Mouse (Mus musculus): ENCODE measurements at regions not wholly inside any gene's neighbourhood (a gene's known extent, or its start where the extent isn't known, plus 50 kb on each side); places are given as distances from the start of the nearest gene placed in this dataset.

GRCm38 (mm10) chr12:97973909-97974510 is 285.2 kb downstream of the Galc start:
- WGBS = 66% methylated on average over 10 of the region's 10 CpGs
- no peak overlapping the region for H3K4me3 ChIP-seq (ENCODE audit: low read depth, low read length)
- H3K9ac ChIP-seq (ENCODE audit: low read length) = no peak overlapping the region
- H3K27me3 ChIP-seq (ENCODE audit: control insufficient read depth, insufficient read depth, low read length) = no peaks in the 10 kb centered on the region
- H3K9me3 ChIP-seq (ENCODE audit: control insufficient read depth, low read length) = no peaks in the 10 kb centered on the region
- H3K4me2 ChIP-seq (ENCODE audit: low read depth, low read length, severe bottlenecking) = no peak overlapping the region
- no peaks in the 10 kb centered on the region for H3K4me1 ChIP-seq (replicated peaks; ENCODE audit: control insufficient read depth, insufficient read depth, low read length)
- DNase-seq (ENCODE audit: low spot score) = no peak
- no peak for ATAC-seq (replicated peaks; ENCODE audit: low FRiP score)
- H3K27ac ChIP-seq (ENCODE audit: low read depth, low read length) = no peak overlapping the region
- no peaks in the 10 kb centered on the region for H3K36me3 ChIP-seq (ENCODE audit: control insufficient read depth, insufficient read depth, low read length)

GRCm38 (mm10) chr12:97957201-97957600 is 302.1 kb downstream of the Galc start:
- no peak for DNase-seq (ENCODE audit: low spot score)
- H3K4me3 ChIP-seq (ENCODE audit: low read depth, low read length) = no peak overlapping the region
- H3K4me1 ChIP-seq (replicated peaks; ENCODE audit: control insufficient read depth, insufficient read depth, low read length) = no peaks in the 10 kb centered on the region
- H3K9me3 ChIP-seq (ENCODE audit: control insufficient read depth, low read length) = no peaks in the 10 kb centered on the region
- no peak for ATAC-seq (replicated peaks; ENCODE audit: low FRiP score)
- no peak overlapping the region for H3K9ac ChIP-seq (ENCODE audit: low read length)
- no peaks in the 10 kb centered on the region for H3K27me3 ChIP-seq (ENCODE audit: control insufficient read depth, insufficient read depth, low read length)
- no peak overlapping the region for H3K4me2 ChIP-seq (ENCODE audit: low read depth, low read length, severe bottlenecking)
- H3K27ac ChIP-seq (ENCODE audit: low read depth, low read length) = no peak overlapping the region
- no peaks in the 10 kb centered on the region for H3K36me3 ChIP-seq (ENCODE audit: control insufficient read depth, insufficient read depth, low read length)
- WGBS = 76% methylated on average over 4 of the region's 4 CpGs

- Histone ChIP-seq H3K9ac (ENCODE audit: low read length) (no peak overlapping the region), H3K27me3 (ENCODE audit: control insufficient read depth, insufficient read depth, low read length) (no peaks in the 10 kb centered on the region), H3K27ac (ENCODE audit: low read depth, low read length) (no peak overlapping the region), H3K4me3 (ENCODE audit: low read depth, low read length) (no peak overlapping the region), H3K4me1 (replicated peaks; ENCODE audit: control insufficient read depth, insufficient read depth, low read length) (no peaks in the 10 kb centered on the region), H3K36me3 (ENCODE audit: control insufficient read depth, insufficient read depth, low read length) (no peaks in the 10 kb centered on the region), H3K4me2 (ENCODE audit: low read depth, low read length, severe bottlenecking) (no peak overlapping the region), H3K9me3 (ENCODE audit: control insufficient read depth, low read length) (no peaks in the 10 kb centered on the region)
- WGBS = 95% methylated on average over 3 of the region's 3 CpGs
- DNase-seq (ENCODE audit: low spot score) (no peak), ATAC-seq (replicated peaks; ENCODE audit: low FRiP score) (no peak)
Observed at GRCm38 (mm10) chr12:97953336-97953735, 305.9 kb downstream of the Galc start.

DNA sequence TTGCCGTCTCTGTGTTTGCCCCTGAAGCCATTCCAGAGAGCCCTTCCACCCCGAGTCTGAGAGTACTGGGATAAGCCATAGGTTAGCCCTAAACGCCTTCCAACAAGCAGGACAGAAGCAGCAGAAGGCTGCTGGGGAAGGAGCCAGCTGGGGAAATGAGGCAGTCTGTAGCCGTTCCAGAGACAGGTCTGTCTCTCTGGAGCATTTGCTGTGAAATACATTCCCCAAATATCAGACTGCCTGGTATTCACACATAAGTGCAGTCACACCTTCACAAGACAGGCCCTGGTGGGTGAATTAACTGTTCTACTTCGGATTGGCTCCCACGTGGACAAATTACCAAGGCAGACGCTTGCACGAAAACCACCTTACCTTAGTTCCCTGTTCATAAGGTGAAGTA is 307.1 kb downstream of the Galc start:
- 84% methylated on average over 8 of the region's 8 CpGs for whole genome bisulfite sequencing
- no peaks in the 10 kb centered on the region for H3K9me3 ChIP-seq (ENCODE audit: control insufficient read depth, low read length)
- no peak overlapping the region for H3K4me3 ChIP-seq (ENCODE audit: low read depth, low read length)
- H3K4me1 ChIP-seq (replicated peaks; ENCODE audit: control insufficient read depth, insufficient read depth, low read length) = no peaks in the 10 kb centered on the region
- no peak overlapping the region for H3K4me2 ChIP-seq (ENCODE audit: low read depth, low read length, severe bottlenecking)
- no peak overlapping the region for H3K27ac ChIP-seq (ENCODE audit: low read depth, low read length)
- no peaks in the 10 kb centered on the region for H3K27me3 ChIP-seq (ENCODE audit: control insufficient read depth, insufficient read depth, low read length)
- H3K36me3 ChIP-seq (ENCODE audit: control insufficient read depth, insufficient read depth, low read length) = no peaks in the 10 kb centered on the region
- no peak for DNase-seq (ENCODE audit: low spot score)
- no peak overlapping the region for H3K9ac ChIP-seq (ENCODE audit: low read length)
- ATAC-seq (replicated peaks; ENCODE audit: low FRiP score) = no peak

DNA sequence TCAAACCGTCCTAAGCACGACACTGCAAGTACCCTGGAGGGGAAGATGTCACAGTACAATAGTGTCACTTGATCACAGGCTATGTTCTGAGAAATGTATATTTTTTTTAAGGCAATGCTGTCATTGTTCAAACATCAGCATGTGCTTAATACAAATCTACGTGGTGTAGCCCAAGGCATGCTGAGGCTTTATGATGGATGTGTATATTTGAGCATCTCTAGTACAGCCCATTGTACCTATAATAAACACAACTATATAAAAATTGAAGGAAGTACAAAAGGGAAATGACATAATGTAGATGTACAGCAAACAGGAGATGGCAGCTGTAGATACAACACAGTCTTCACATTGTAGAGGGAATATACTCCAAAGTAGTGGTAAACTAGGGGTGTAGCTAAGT is 309.2 kb downstream of the Galc start:
- no peak overlapping the region for H3K9ac ChIP-seq (ENCODE audit: low read length)
- H3K9me3 ChIP-seq (ENCODE audit: control insufficient read depth, low read length) = no peaks in the 10 kb centered on the region
- no peaks in the 10 kb centered on the region for H3K4me1 ChIP-seq (replicated peaks; ENCODE audit: control insufficient read depth, insufficient read depth, low read length)
- no peak for DNase-seq (ENCODE audit: low spot score)
- H3K4me2 ChIP-seq (ENCODE audit: low read depth, low read length, severe bottlenecking) = no peak overlapping the region
- H3K4me3 ChIP-seq (ENCODE audit: low read depth, low read length) = no peak overlapping the region
- no peaks in the 10 kb centered on the region for H3K27me3 ChIP-seq (ENCODE audit: control insufficient read depth, insufficient read depth, low read length)
- ATAC-seq (replicated peaks; ENCODE audit: low FRiP score) = no peak
- WGBS = 91% methylated on average over 3 of the region's 3 CpGs
- H3K36me3 ChIP-seq (ENCODE audit: control insufficient read depth, insufficient read depth, low read length) = no peaks in the 10 kb centered on the region
- no peak overlapping the region for H3K27ac ChIP-seq (ENCODE audit: low read depth, low read length)

DNA sequence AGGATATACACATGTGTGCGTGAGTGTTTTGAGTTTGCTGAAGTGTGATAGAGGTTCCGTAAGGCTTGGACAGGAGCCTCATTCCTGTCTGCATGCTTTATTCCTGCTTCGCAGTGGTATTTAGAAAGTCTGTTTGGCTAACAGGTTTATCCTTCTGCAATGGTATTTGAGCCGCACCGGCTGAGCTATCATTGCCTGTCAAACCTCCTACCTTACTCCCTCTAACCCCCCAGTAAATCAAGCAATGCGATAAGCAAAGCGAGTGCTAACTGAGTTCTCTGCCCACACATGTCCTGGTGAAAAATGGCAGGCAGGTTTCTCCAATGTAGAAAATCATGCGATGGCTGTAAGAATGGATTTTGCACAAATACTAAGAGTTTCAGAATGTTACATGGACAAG is 311.8 kb downstream of the Galc start:
- no peak for ATAC-seq (replicated peaks; ENCODE audit: low FRiP score)
- Histone ChIP-seq H3K9ac (ENCODE audit: low read length) (no peak overlapping the region), H3K27ac (ENCODE audit: low read depth, low read length) (no peak overlapping the region), H3K4me2 (ENCODE audit: low read depth, low read length, severe bottlenecking) (no peak overlapping the region), H3K27me3 (ENCODE audit: control insufficient read depth, insufficient read depth, low read length) (no peaks in the 10 kb centered on the region), H3K36me3 (ENCODE audit: control insufficient read depth, insufficient read depth, low read length) (no peaks in the 10 kb centered on the region), H3K4me3 (ENCODE audit: low read depth, low read length) (no peak overlapping the region), H3K4me1 (replicated peaks; ENCODE audit: control insufficient read depth, insufficient read depth, low read length) (no peaks in the 10 kb centered on the region), H3K9me3 (ENCODE audit: control insufficient read depth, low read length) (no peaks in the 10 kb centered on the region)
- DNase-seq (ENCODE audit: low spot score) = no peak
- WGBS = 93% methylated on average over 8 of the region's 8 CpGs

- no peak overlapping the region for H3K9ac ChIP-seq (ENCODE audit: low read length)
- no peak for DNase-seq (ENCODE audit: low spot score)
- no peak for ATAC-seq (replicated peaks; ENCODE audit: low FRiP score)
- H3K4me2 ChIP-seq (ENCODE audit: low read depth, low read length, severe bottlenecking) = no peak overlapping the region
- no peaks in the 10 kb centered on the region for H3K27me3 ChIP-seq (ENCODE audit: control insufficient read depth, insufficient read depth, low read length)
- no peaks in the 10 kb centered on the region for H3K36me3 ChIP-seq (ENCODE audit: control insufficient read depth, insufficient read depth, low read length)
- H3K4me3 ChIP-seq (ENCODE audit: low read depth, low read length) = no peak overlapping the region
- 87% methylated on average over 5 of the region's 5 CpGs for WGBS
- H3K27ac ChIP-seq (ENCODE audit: low read depth, low read length) = no peak overlapping the region
- no peaks in the 10 kb centered on the region for H3K9me3 ChIP-seq (ENCODE audit: control insufficient read depth, low read length)
- H3K4me1 ChIP-seq (replicated peaks; ENCODE audit: control insufficient read depth, insufficient read depth, low read length) = no peaks in the 10 kb centered on the region
Observed at GRCm38 (mm10) chr12:97938361-97938760, 320.9 kb downstream of the Galc start.

DNA sequence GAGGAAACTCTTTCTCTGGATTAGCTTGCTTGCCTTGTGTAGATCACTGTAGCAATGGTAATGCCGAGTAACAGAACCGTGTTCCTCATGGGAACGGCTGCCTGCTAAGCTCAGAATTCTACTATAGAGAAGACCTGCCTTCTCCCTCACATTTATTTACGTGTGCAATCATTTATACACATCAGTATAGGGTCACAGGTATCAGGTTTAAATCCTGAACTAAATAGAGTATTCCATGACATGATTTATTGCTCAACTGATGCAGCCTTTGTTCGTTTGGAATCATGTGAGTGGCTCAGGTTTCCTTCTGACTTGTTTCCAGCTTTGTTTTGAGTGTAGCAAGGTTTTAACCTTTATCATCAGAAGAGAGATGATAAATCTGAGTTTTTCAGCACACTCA is 329.4 kb downstream of the Galc start:
- ATAC-seq (replicated peaks; ENCODE audit: low FRiP score) = no peak
- 86% methylated on average over 5 of the region's 5 CpGs for WGBS
- no peak for DNase-seq (ENCODE audit: low spot score)
- H3K9me3 ChIP-seq (ENCODE audit: control insufficient read depth, low read length) = no peaks in the 10 kb centered on the region
- no peak overlapping the region for H3K9ac ChIP-seq (ENCODE audit: low read length)
- no peaks in the 10 kb centered on the region for H3K4me1 ChIP-seq (replicated peaks; ENCODE audit: control insufficient read depth, insufficient read depth, low read length)
- no peak overlapping the region for H3K4me2 ChIP-seq (ENCODE audit: low read depth, low read length, severe bottlenecking)
- H3K36me3 ChIP-seq (ENCODE audit: control insufficient read depth, insufficient read depth, low read length) = no peaks in the 10 kb centered on the region
- H3K27me3 ChIP-seq (ENCODE audit: control insufficient read depth, insufficient read depth, low read length) = no peaks in the 10 kb centered on the region
- H3K4me3 ChIP-seq (ENCODE audit: low read depth, low read length) = no peak overlapping the region
- no peak overlapping the region for H3K27ac ChIP-seq (ENCODE audit: low read depth, low read length)

GRCm38 (mm10) chr12:97927036-97927435 is 332.2 kb downstream of the Galc start:
- Histone ChIP-seq H3K27ac (ENCODE audit: low read depth, low read length) (no peak overlapping the region), H3K36me3 (ENCODE audit: control insufficient read depth, insufficient read depth, low read length) (no peaks in the 10 kb centered on the region), H3K4me1 (replicated peaks; ENCODE audit: control insufficient read depth, insufficient read depth, low read length) (no peaks in the 10 kb centered on the region), H3K4me2 (ENCODE audit: low read depth, low read length, severe bottlenecking) (no peak overlapping the region), H3K9ac (ENCODE audit: low read length) (no peak overlapping the region), H3K9me3 (ENCODE audit: control insufficient read depth, low read length) (no peaks in the 10 kb centered on the region), H3K4me3 (ENCODE audit: low read depth, low read length) (no peak overlapping the region), H3K27me3 (ENCODE audit: control insufficient read depth, insufficient read depth, low read length) (no peaks in the 10 kb centered on the region)
- WGBS = 69% methylated on average over 1 of the region's 1 CpGs
- DNase-seq (ENCODE audit: low spot score) = no peak
- ATAC-seq (replicated peaks; ENCODE audit: low FRiP score) = no peak
